ENCODE assay signal across 8 mouse cellular contexts in the genomic region with DNA sequence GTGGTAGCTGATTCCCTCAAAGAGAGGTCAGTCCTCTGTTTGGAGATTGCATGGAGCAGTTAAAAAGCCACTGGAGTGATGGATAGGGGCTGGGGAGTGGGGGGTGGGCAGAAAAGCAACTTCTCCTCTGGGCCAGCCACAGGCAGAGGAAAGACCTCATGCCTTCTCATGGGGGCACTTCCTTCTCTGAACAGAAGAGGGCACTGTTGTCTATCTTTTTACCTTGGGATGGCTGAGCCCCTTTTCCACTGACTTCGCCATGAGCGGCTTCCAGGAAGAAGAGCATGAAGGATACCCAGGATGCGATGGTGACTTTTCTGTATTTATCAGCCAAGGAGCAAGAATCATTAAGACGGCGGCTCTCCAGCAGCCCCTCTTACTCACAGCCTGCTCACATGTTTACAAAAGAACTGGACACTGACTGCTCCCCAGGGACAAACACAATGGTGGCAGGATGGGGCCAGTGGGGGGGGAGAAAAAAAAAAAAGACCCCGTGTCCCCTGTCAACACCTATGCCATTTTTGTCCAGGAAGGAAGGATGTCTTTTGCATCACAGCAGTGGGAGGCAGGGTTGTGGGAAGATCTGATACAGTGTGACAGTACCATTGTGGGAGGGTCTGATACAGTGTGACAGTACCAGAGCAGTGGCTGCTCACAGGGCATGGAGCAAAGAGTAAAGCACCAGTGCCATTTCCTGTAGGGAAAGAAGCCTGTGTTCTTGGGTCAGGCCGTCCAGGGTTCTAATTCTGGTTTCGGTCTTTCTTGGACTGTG. TPM values are rescaled to one million over a fixed set of nuclear protein-coding genes. Genes with fewer than 3 reads are reported as not detected.
DNase-seq lines count a peak whose midpoint lies in the region; ATAC-seq and TF ChIP-seq lines count a peak whose summit lies in the region.

No protein-coding gene starts in this region.

- TF ChIP-seq CTCF in small intestine, adult 2 months (IDR thresholded peaks at IDR 0.05; ENCODE audit: extremely low read depth, insufficient read length, insufficient replicate concordance, low read depth, low read length), result peak; percentile 80; the same call in 1 of the 2 replicates

- peaks cover 17% of the 10 kb centered on the region for H3K27me3 ChIP-seq in limb, embryonic 12.5 days
- peaks cover 11% of the 10 kb centered on the region; the same call in 1 of the 2 replicates for H3K27me3 ChIP-seq in midbrain, embryonic 13.5 days
- no peaks in the 10 kb centered on the region for H3K27me3 ChIP-seq in small intestine, adult 2 months (ENCODE audit: control insufficient read depth, insufficient read depth, low read length)

- DNase-seq in urinary bladder, adult 18-20 months (ENCODE audit: low spot score in 2 of 2), result peak; percentile 45 to 59
- no peak for DNase-seq in urinary bladder, adult 2 months (ENCODE audit: low spot score)
- DNase-seq in embryo, embryonic 11 days, result peak; percentile 84
- DNase-seq in heart, adult 11 months, result peak; percentile 96
- peak; percentile 55 for DNase-seq in kidney, adult 11 months

- H3K9ac ChIP-seq in limb, embryonic 12.5 days (replicated peaks), result no peak overlapping the region
- H3K9ac ChIP-seq in midbrain, embryonic 13.5 days (replicated peaks), result peak overlapping the region; percentile 48; the same call in 1 of the 2 replicates

- no peaks in the 10 kb centered on the region for H3K9me3 ChIP-seq in limb, embryonic 12.5 days
- H3K9me3 ChIP-seq in midbrain, embryonic 13.5 days, result no peaks in the 10 kb centered on the region

- TF ChIP-seq POLR2A in small intestine, adult 2 months (IDR thresholded peaks at IDR 0.05; ENCODE audit: low read depth, low read length), result no peak

- 0 out of 2 replicates have a peak, but pooled peaks have one; percentile 1 for ATAC-seq in limb, embryonic 12.5 days (ENCODE audit: insufficient number of reproducible peaks, insufficient read depth, low FRiP score, low TSS enrichment, low read depth)
- ATAC-seq in midbrain, embryonic 13.5 days, result peak; percentile 71

- peaks cover 6% of the 10 kb centered on the region; the same call in 1 of the 2 replicates for H3K4me1 ChIP-seq in limb, embryonic 12.5 days (replicated peaks)
- H3K4me1 ChIP-seq in midbrain, embryonic 13.5 days (replicated peaks), result peaks cover 20% of the 10 kb centered on the region
- H3K4me1 ChIP-seq in small intestine, adult 2 months (ENCODE audit: control insufficient read depth, insufficient read depth, insufficient read length, low read length), result peaks cover 11% of the 10 kb centered on the region

- no peaks in the 10 kb centered on the region for H3K36me3 ChIP-seq in limb, embryonic 12.5 days
- H3K36me3 ChIP-seq in midbrain, embryonic 13.5 days, result no peaks in the 10 kb centered on the region
- H3K36me3 ChIP-seq in small intestine, adult 2 months (ENCODE audit: control insufficient read depth, insufficient read depth, low read length), result no peaks in the 10 kb centered on the region

- no peak overlapping the region for H3K27ac ChIP-seq in limb, embryonic 12.5 days
- no peak overlapping the region for H3K27ac ChIP-seq in midbrain, embryonic 13.5 days
- H3K27ac ChIP-seq in small intestine, adult 2 months (ENCODE audit: insufficient read depth, low read depth, low read length), result no peak overlapping the region

- H3K4me2 ChIP-seq in limb, embryonic 12.5 days, result peak overlapping the region; percentile 40
- peak overlapping the region; percentile 54 for H3K4me2 ChIP-seq in midbrain, embryonic 13.5 days (replicated peaks)

- peak overlapping the region; percentile 5; the same call in 1 of the 2 replicates for H3K4me3 ChIP-seq in limb, embryonic 12.5 days (replicated peaks)
- peak overlapping the region; percentile 25 for H3K4me3 ChIP-seq in midbrain, embryonic 13.5 days (replicated peaks)
- peak overlapping the region; percentile 31 for H3K4me3 ChIP-seq in small intestine, adult 2 months (ENCODE audit: low read depth, low read length)

- WGBS in limb, embryonic 12.5 days, result 10% methylated on average over 8 of the region's 8 CpGs
- WGBS in midbrain, embryonic 13.5 days, result 9% methylated on average over 8 of the region's 8 CpGs
- WGBS in small intestine, adult 2 months, result 11% methylated on average over 8 of the region's 8 CpGs

RNA-seq across cellular contexts. Expression of gene Cnp, which starts 4.1 kb away (rescaled TPM):
- 34.9 and 36.0 TPM in 2 replicates for polyA plus RNA-seq in urinary bladder, adult 2 months (2012; rRNA removed)
- 32.3 and 34.5 TPM in 2 replicates for polyA plus RNA-seq in limb, embryonic 12.5 days (2016; fragmentation: Nextera tagmentation; extraction: Ambion mirVana)
- 21.5 and 23.6 TPM in 2 replicates for polyA plus RNA-seq in midbrain, embryonic 13.5 days (2015; fragmentation: Nextera tagmentation; extraction: Ambion mirVana)
- polyA plus RNA-seq in small intestine, adult 2 months (2012; rRNA removed), result 12.1 and 19.4 TPM in 2 replicates

RNA-seq across cellular contexts. Expression of gene Ttc25, which starts 25.2 kb away (rescaled TPM):
- 0.26 and 0.60 TPM in 2 replicates for polyA plus RNA-seq in urinary bladder, adult 2 months (2012; rRNA removed)
- 1.2 and 1.4 TPM in 2 replicates for polyA plus RNA-seq in limb, embryonic 12.5 days (2016; fragmentation: Nextera tagmentation; extraction: Ambion mirVana)
- 2.8 and 3.0 TPM in 2 replicates for polyA plus RNA-seq in midbrain, embryonic 13.5 days (2015; fragmentation: Nextera tagmentation; extraction: Ambion mirVana)
- polyA plus RNA-seq in small intestine, adult 2 months (2012; rRNA removed), result 0.01 and 0.09 TPM in 2 replicates

RNA-seq across cellular contexts. Expression of gene Acly, which starts 42.8 kb away (rescaled TPM):
- polyA plus RNA-seq in urinary bladder, adult 2 months (2012; rRNA removed), result 83.9 and 93.7 TPM in 2 replicates
- polyA plus RNA-seq in limb, embryonic 12.5 days (2016; fragmentation: Nextera tagmentation; extraction: Ambion mirVana), result 186 and 196 TPM in 2 replicates
- polyA plus RNA-seq in midbrain, embryonic 13.5 days (2015; fragmentation: Nextera tagmentation; extraction: Ambion mirVana), result 272 and 273 TPM in 2 replicates
- polyA plus RNA-seq in small intestine, adult 2 months (2012; rRNA removed), result 14.0 and 21.7 TPM in 2 replicates

RNA-seq across cellular contexts. Expression of gene Nkiras2, which starts 48.4 kb away (rescaled TPM):
- polyA plus RNA-seq in urinary bladder, adult 2 months (2012; rRNA removed), result 54.8 and 55.4 TPM in 2 replicates
- 79.9 and 80.4 TPM in 2 replicates for polyA plus RNA-seq in limb, embryonic 12.5 days (2016; fragmentation: Nextera tagmentation; extraction: Ambion mirVana)
- polyA plus RNA-seq in midbrain, embryonic 13.5 days (2015; fragmentation: Nextera tagmentation; extraction: Ambion mirVana), result 118 and 122 TPM in 2 replicates
- polyA plus RNA-seq in small intestine, adult 2 months (2012; rRNA removed), result 85.2 and 134 TPM in 2 replicates

RNA-seq across cellular contexts. Expression of gene Dnajc7, which starts 49.4 kb away (rescaled TPM):
- 118 and 123 TPM in 2 replicates for polyA plus RNA-seq in urinary bladder, adult 2 months (2012; rRNA removed)
- polyA plus RNA-seq in limb, embryonic 12.5 days (2016; fragmentation: Nextera tagmentation; extraction: Ambion mirVana), result 282 and 288 TPM in 2 replicates
- polyA plus RNA-seq in midbrain, embryonic 13.5 days (2015; fragmentation: Nextera tagmentation; extraction: Ambion mirVana), result 311 and 312 TPM in 2 replicates
- polyA plus RNA-seq in small intestine, adult 2 months (2012; rRNA removed), result 10.6 and 24.8 TPM in 2 replicates
